Mouse (Mus musculus): Measurements from ENCODE around the gene Reep3.
"Not testable (repeated sequence)": the region's sequence is repeated elsewhere in the genome, so short reads cannot be mapped to it uniquely, and the experiment has no call there.

Gene Reep3

DNA sequence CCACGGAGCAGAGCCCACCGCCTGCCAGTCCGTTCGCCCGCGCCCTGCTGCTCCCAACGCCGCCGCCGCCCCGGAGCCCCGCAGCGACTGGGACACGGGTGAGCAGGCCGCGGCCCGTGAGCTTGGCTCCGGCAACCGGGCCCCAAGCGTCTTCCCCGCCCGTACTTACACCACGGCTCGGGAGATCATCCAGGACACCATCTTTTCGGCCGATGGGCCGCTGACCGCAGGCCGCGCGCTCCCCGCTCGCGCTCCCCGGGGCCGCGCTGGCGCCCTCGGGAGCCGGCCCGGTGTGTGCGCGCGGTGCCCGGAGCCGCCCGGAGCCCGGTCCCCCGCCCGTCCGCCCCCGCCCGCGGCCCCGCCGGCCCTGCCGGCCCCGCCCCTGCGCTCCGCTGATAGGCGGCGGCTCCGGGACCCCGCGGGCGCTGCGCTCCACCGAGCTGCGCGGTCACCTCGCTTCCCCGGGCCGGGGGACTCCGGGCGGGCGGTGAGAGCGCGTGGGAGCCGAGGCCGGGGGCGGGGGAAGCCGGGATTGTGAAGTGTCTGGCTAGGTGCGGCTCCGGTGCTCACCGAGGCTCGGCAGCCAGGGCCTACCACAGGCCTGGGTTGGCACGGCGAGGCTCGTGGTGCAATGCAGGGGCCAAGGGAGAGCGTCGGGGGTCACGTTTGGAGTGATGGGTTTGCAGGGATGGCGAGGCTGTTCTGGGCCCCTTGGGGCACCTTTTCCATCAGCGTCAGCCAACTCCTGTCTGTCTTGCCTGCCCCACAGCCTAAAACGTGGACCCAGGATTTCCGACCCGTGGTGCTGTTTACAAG is at the start of gene Reep3:
Gene Reep3 (minus strand): TSS at position 325 of the 816 bp plus-strand sequence.
- DNase-seq (ENCODE audit: inconsistent ontology term): peak; percentile 85

- no peak for DNase-seq (ENCODE audit: inconsistent ontology term)
Observed at GRCm38 (mm10) chr10:67145623-67146022, 48.9 kb upstream of the Reep3 start.

DNA sequence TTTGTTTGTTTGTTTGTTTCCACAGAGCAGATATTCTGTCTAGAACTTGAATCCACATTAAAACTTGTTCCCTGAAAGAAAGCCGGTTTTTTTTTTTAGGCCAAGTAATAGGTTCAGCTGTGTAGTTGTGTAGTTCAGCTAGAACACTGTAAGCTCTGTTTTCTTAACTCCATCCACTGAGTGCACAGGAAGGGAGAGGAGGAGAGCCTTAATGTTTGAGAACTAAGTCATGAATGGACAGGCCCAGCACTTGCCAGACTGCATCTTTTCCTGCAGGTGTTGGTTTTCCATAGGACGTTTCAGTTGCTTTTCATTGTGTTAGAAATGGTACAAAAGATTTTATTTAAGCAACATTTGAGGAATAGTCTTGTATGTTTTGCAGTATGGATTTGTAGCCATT is 47.5 kb upstream of the Reep3 start:
- no peak for DNase-seq (ENCODE audit: inconsistent ontology term)

DNA sequence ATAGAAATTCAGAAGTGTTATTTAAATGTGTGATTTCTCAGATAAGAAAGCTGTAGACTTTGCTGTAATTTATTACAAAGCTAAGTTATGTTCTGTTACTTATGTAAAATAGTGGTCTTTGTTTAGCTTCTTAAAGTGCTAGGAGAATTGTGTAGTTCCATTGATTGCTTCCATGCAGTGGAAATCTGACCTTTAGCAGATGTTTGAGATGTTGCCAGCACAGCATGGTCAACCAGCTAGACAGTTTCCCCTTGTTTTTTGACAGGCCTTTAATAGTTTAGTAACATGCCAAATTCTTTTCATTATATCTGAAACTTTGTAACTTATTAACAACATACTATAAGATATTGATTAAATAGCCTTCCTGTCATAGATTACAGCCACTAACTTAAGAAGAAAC is 46.9 kb upstream of the Reep3 start:
- DNase-seq (ENCODE audit: inconsistent ontology term): no peak

GRCm38 (mm10) chr10:67137437-67137836 is 40.7 kb upstream of the Reep3 start:
- no peak for DNase-seq (ENCODE audit: inconsistent ontology term)

GRCm38 (mm10) chr10:67134322-67134721 is 37.6 kb upstream of the Reep3 start:
- no peak for DNase-seq (ENCODE audit: inconsistent ontology term)

DNA sequence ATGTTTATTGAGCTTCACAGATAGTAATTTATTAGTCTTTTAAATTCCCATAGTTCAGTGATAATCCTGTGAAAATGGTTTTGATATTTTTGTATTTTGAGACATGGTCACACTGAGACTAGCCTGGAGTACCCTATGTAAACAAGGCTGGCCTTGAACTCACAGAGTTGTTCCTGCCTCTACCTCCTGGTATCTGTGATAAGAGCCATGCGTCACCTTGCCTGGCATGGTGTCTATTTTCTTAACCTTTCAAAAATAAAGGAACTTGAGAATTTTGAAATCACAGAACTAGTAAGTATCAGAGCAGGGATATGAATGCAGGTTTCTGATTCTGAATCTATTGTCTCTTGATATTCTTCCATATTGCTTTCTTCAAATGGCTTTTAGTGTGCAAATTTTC is 35.0 kb upstream of the Reep3 start:
- no peak for DNase-seq (ENCODE audit: inconsistent ontology term)

DNA sequence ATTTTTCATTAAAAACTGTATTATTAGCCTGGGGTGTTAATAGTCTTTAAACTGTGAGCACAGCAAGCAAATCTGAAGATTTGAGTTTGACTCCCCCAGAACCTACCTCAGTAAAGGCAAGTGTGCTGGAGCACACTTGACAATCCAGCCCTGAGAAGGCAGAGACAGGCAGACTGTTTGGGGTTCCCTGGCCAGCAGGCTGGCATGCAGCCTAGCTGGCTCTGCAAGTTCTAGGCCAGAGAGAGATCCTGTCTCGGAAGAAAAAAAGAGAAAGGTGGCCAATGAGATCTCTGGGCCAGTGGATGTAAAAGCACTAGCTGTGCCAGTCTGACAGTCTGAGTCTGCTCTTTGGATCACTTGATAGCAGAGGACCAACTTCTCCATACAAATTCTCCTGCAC is 32.8 kb upstream of the Reep3 start:
- DNase-seq (ENCODE audit: inconsistent ontology term): no peak

- peak; percentile 82 for DNase-seq (ENCODE audit: inconsistent ontology term)
Observed at GRCm38 (mm10) chr10:67126859-67127758, 30.4 kb upstream of the Reep3 start.

DNA sequence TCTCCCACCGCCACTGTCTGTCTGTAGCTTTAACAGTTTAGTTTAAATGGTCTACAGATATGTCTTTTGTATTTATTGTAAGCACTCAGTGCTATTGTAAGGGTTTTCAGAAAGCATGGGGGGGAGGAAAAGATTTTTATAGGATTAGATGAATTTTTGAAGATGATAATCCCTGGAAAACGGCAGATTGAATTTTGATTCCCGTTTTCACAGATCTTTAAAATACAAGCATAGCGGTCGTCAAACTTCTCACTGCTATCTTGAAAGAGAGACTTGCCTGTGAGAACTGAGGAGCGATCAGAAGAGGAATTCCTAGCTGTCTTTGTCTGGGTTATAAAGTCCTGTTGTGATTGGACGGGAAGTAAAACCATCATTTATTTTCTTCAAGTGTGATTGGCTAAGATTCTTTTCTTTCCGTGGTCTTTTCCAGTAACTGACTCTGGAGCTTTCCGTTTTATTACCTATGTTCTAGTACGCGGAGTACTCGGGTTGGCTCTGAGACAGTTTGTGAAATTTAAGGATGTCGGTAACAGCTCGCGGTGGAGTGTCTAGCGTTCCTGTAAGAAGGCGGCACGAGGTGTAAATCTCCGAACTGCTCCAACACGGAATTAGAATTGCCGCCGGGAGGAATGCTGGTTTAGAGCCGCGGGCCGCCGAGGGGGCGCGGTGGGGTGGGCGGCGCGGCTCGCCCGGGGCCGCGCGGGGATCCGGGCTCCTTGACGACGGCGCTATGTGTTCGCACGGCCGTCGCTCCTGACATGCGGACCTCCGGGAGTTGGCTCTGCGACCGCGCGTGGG is 29.5 kb upstream of the Reep3 start:
- DNase-seq (ENCODE audit: inconsistent ontology term): peak; percentile 82

- DNase-seq (ENCODE audit: inconsistent ontology term): no peak
Observed at GRCm38 (mm10) chr10:67124156-67124555, 27.4 kb upstream of the Reep3 start.

GRCm38 (mm10) chr10:67123756-67124155 is 27.0 kb upstream of the Reep3 start:
- no peak for DNase-seq (ENCODE audit: inconsistent ontology term)

DNA sequence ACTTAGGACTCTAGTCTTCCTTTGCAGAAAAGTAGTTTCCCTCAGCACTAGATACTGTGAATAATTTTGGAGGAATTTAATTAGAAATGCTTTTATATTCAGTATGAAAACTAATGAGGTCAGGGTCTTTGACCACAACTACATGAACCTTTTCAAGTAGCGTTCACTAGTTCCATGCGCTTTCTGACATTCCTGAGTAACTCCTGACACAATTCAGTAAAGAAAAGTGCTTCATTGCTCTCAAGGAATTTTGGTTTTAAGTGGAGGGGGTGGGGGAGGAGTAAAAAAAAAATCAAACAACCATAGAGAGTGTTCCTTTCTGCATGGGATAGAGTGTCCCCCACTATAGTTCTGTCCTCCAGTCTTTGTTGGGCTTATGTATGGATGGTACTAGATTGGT is 23.9 kb upstream of the Reep3 start:
- DNase-seq (ENCODE audit: inconsistent ontology term): peak; percentile 89

DNA sequence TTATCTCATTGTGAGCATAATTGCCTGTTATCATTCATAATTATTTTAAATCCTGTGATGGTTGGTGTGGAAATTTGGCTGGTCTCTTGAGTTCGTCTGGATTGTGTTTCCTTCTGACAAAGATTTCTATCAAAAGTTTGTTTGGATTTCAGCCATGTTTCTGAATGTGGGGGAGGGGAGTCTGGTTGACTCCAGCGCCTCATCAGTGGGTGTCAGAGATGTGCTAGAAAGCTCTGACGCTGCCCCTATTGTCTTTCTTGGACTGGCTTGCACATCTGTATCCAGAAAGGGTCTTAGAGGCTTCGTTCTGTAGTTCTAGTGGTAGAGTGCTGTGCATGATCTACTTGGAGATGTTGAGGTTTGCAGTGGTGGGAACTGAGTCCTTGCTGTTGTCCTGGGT is 23.4 kb upstream of the Reep3 start:
- no peak for DNase-seq (ENCODE audit: inconsistent ontology term)

GRCm38 (mm10) chr10:67119291-67119690 is 22.5 kb upstream of the Reep3 start:
- DNase-seq (ENCODE audit: inconsistent ontology term): no peak

- DNase-seq (ENCODE audit: inconsistent ontology term): peak; percentile 76
Observed at GRCm38 (mm10) chr10:67116251-67116650, 19.5 kb upstream of the Reep3 start.

DNA sequence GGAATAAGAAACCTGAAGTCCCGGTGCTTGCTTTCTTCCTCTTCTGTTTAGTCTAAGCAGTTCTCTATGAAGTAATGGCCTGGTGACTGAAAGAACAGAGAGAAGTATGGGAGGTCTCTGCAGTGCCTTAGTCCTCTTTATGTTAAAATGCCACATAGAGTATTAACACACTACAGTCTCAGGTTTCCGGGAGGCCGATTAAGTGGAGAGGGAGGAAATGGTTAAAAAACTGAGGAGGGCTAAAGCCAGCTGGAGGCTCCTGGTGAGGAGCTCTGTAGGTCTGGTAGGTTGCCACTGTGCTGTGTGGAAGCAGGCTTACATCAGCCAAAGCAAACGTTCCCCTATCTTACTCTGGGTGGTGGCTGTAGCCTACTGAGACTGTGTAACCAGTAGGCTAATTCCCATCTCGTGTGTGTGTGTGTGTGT is 18.9 kb upstream of the Reep3 start:
- no peak for DNase-seq (ENCODE audit: inconsistent ontology term)

GRCm38 (mm10) chr10:67115115-67115514 is 18.4 kb upstream of the Reep3 start:
- DNase-seq (ENCODE audit: inconsistent ontology term): no peak

DNA sequence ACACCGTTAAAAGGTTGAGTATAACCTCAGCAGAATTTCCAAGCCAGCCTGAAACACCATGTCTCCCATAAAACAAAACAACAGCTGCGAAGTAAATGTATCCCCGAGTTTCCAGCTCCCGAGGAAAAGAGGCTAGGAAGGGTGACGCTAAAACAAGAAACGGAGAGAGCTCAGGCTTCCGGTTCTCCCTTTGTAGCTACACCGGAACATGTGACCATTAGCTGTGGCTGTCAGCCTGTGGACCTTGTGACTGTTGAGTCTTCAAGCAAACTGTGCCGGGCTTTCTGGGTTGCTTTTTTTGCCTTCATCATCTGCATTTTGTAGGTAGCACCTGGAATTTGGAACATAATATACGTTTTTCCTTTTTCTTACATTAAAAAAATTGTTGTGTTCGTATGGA is 17.1 kb upstream of the Reep3 start:
- no peak for DNase-seq (ENCODE audit: inconsistent ontology term)

DNA sequence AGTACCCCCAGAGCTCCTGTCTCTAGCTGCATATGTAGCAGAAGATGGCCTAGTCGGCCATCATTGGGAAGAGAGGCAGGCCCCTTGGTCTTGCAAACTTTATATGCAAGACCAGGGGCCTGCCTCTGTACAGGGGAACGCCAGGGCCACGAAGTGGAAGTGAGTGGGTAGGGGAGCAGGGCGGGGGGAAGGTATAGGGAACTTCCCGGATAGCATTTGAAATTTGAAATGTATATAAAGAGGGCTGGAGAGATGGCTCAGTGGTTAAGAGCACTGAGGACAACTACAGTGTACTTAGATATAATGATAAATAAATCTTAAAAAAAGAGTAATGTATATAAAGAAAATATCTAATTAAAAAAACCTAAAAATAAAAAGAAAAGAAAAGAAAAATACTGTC is 16.2 kb upstream of the Reep3 start:
- not testable (repeated sequence) for DNase-seq (ENCODE audit: inconsistent ontology term)

DNA sequence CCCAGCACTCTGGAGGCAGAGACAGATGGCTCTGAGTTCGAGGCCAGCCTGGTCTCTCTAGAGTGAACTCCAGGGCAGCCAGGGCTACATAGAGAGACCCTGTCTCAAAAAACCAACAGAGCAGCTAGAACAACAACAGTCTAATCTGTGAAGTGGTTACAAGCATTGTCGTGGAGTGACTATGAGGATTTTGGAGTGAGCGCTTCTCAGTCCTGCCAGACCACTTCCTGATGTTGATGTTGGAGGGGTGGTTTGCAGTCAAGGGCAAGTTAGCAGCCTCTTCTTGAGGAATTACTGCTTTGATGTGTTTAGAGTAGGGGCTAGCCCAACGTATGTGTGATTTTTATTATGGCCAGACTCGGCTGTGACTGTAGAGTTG is 15.0 kb upstream of the Reep3 start:
- DNase-seq (ENCODE audit: inconsistent ontology term): no peak

Measured in Muller cell, postnatal 12 days (primary cell).